Mouse (Mus musculus): ENCODE measurements around the gene Tex11.
A peak's percentile ranks its signal among the peaks of the same experiment; 100 is the strongest.
"Not testable (repeated sequence)": the region's sequence is repeated elsewhere in the genome, so short reads cannot be mapped to it uniquely, and the experiment has no call there.

Gene Tex11

GRCm38 (mm10) chrX:101059541-101059940 lies at the start of gene Tex11:
Tex11 (minus strand) TSS chrX:101059667.
- DNase-seq (ENCODE audit: low spot score) = peak; percentile 88

- no peak for DNase-seq (ENCODE audit: low spot score)
Observed at GRCm38 (mm10) chrX:101085920-101086319, 26.5 kb upstream of the Tex11 start, which contains the start of gene Slc7a3. Slc7a3 (minus strand) TSS chrX:101086020.

GRCm38 (mm10) chrX:101085211-101085610 lies 25.7 kb upstream of the Tex11 start:
- DNase-seq (ENCODE audit: low spot score) = not testable (repeated sequence)

- no peak for DNase-seq (ENCODE audit: low spot score)
Observed at GRCm38 (mm10) chrX:101084192-101084591, 24.7 kb upstream of the Tex11 start.

- no peak for DNase-seq (ENCODE audit: low spot score)
Observed at GRCm38 (mm10) chrX:101065245-101065644, 5.8 kb upstream of the Tex11 start.

- no peak for DNase-seq (ENCODE audit: low spot score)
Observed at GRCm38 (mm10) chrX:101063503-101063902, 4.0 kb upstream of the Tex11 start.

GRCm38 (mm10) chrX:100943640-100944039 lies 115.8 kb downstream of the Tex11 start:
- no peak for DNase-seq (ENCODE audit: low spot score)

GRCm38 (mm10) chrX:100839211-100839610 lies 220.3 kb downstream of the Tex11 start:
- DNase-seq (ENCODE audit: low spot score) = no peak

- no peak for DNase-seq (ENCODE audit: low spot score)
Observed at GRCm38 (mm10) chrX:100832806-100833205, 226.7 kb downstream of the Tex11 start.

GRCm38 (mm10) chrX:100825557-100825956 lies 233.9 kb downstream of the Tex11 start:
- no peak for DNase-seq (ENCODE audit: low spot score)

GRCm38 (mm10) chrX:100821149-100821548 lies 238.3 kb downstream of the Tex11 start:
- DNase-seq (ENCODE audit: low spot score) = no peak

- DNase-seq (ENCODE audit: low spot score) = no peak
Observed at GRCm38 (mm10) chrX:100818681-100819080, 240.8 kb downstream of the Tex11 start.

GRCm38 (mm10) chrX:100815766-100816165 lies 243.7 kb downstream of the Tex11 start:
- no peak for DNase-seq (ENCODE audit: low spot score)

GRCm38 (mm10) chrX:100814139-100814538 lies 245.3 kb downstream of the Tex11 start:
- no peak for DNase-seq (ENCODE audit: low spot score)

GRCm38 (mm10) chrX:100811129-100811528 lies 248.3 kb downstream of the Tex11 start:
- DNase-seq (ENCODE audit: low spot score) = no peak

- no peak for DNase-seq (ENCODE audit: low spot score)
Observed at GRCm38 (mm10) chrX:100802034-100802433, 257.4 kb downstream of the Tex11 start.

- no peak for DNase-seq (ENCODE audit: low spot score)
Observed at GRCm38 (mm10) chrX:100800643-100801042, 258.8 kb downstream of the Tex11 start.

- no peak for DNase-seq (ENCODE audit: low spot score)
Observed at GRCm38 (mm10) chrX:100797851-100798527, 261.5 kb downstream of the Tex11 start.

- DNase-seq (ENCODE audit: low spot score) = peak; percentile 7
Observed at GRCm38 (mm10) chrX:100797370-100797769, 262.1 kb downstream of the Tex11 start.

GRCm38 (mm10) chrX:100796741-100797090 lies 262.8 kb downstream of the Tex11 start:
- no peak for DNase-seq (ENCODE audit: low spot score)

- no peak for DNase-seq (ENCODE audit: low spot score)
Observed at GRCm38 (mm10) chrX:100796041-100796740, 263.3 kb downstream of the Tex11 start.

GRCm38 (mm10) chrX:100789322-100789721 lies 270.1 kb downstream of the Tex11 start:
- no peak for DNase-seq (ENCODE audit: low spot score)
